Mouse (Mus musculus): Measurements from ENCODE around the gene Six5.

The Six5 gene

DNA sequence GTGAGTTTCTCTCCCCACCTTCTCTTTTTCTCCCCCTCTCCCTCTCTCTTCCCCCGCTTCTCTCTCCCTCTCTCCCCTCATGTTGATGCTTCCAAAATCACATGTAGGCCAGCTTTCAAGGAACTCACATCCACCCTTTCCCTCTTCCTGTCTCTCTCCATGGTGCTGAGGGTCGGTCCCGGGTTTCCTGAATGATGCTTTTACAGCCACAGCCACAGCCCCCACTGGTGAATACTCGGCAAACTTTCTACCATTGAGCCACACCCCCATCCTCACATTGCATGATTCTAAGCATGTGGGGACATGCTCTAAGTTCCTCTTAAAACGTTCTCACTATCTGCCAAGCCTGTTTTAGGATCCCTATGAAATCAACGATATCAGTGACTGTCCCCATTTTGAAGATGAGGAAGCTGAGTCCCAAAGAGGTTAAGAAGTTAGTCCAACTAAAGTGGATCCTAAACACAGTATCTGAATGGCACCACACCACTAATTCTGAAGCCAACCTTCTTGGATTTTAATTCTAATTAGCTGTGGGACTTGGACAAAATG lies 53.2 kb downstream of the Six5 start:
- DNase-seq (ENCODE audit: low spot score), result no peak

All from urinary bladder, postnatal 25 days (tissue).